Mouse (Mus musculus) ES-Bruce4 (cell line): ENCODE results near the gene Ryr2.

Experiments
- CTCF ChIP-seq: IDR thresholded peaks from one replicate; pipeline ENCODE4 v1.8.1; 2011; ENCODE audit warnings: low read depth, low read length
- EP300 ChIP-seq: IDR thresholded peaks from 2 replicates; pipeline ENCODE4 v1.6.1; 2011; ENCODE audit warnings: low read depth, low read length; ENCODE audit not compliant: insufficient read depth
- POLR2A ChIP-seq: IDR thresholded peaks from one replicate; pipeline ENCODE4 v1.8.1; 2011; ENCODE audit warnings: low read length; ENCODE audit not compliant: insufficient read depth

GRCm38 (mm10) chr13:12114816-12115215 is 8.1 kb upstream of the Ryr2 start:
- TF ChIP-seq EP300 (no peak), POLR2A (no peak), CTCF (no peak)
